Mouse (Mus musculus) erythroblast, embryonic 14.5 days (primary cell): ENCODE results near the gene Ramp2. TPM values are rescaled to one million over a fixed set of nuclear protein-coding genes. Genes with fewer than 3 reads are reported as not detected.
A peak's percentile ranks its signal among the peaks of the same experiment; 100 is the strongest.

ENCODE experiments used
- H3K27me3 ChIP-seq: 2 replicates; pipeline ENCODE4 v1.6.1; 2012; ENCODE audit warnings: inconsistent platforms; ENCODE audit not compliant: control insufficient read depth
- H3K36me3 ChIP-seq: 2 replicates; pipeline ENCODE4 v1.6.1; 2012; ENCODE audit warnings: mild to moderate bottlenecking, inconsistent platforms; ENCODE audit not compliant: control insufficient read depth
- H3K4me1 ChIP-seq: 2 replicates; pipeline ENCODE4 v1.6.1; 2012; ENCODE audit warnings: inconsistent platforms; ENCODE audit not compliant: control insufficient read depth
- H3K4me3 ChIP-seq: replicated peaks from 2 replicates; pipeline ENCODE3; 2012; ENCODE audit warnings: moderate library complexity, mild to moderate bottlenecking, inconsistent platforms
- H3K9me3 ChIP-seq: 2 replicates; pipeline ENCODE4 v1.6.1; 2012; ENCODE audit warnings: low read length, inconsistent platforms, mixed read lengths; ENCODE audit not compliant: control insufficient read depth
- GATA1 ChIP-seq: IDR thresholded peaks from 2 replicates; pipeline ENCODE4 v1.6.1; 2012; ENCODE audit warnings: low read length, inconsistent platforms, mixed read lengths
- TAL1 ChIP-seq: IDR thresholded peaks from 3 replicates; pipeline ENCODE4 v1.6.1; 2012; ENCODE audit warnings: low read length, inconsistent platforms, mixed read lengths
- polyA plus RNA-seq: library from polyadenylated mRNA; stranded (reverse); fragments of >175 nt; gene quantifications from 2 replicates; pipeline ENCODE4 v1.2.3, GENCODE M21; 2012

Ramp2 gene
- polyA plus RNA-seq, 1 experiment: 0.09 TPM

DNA sequence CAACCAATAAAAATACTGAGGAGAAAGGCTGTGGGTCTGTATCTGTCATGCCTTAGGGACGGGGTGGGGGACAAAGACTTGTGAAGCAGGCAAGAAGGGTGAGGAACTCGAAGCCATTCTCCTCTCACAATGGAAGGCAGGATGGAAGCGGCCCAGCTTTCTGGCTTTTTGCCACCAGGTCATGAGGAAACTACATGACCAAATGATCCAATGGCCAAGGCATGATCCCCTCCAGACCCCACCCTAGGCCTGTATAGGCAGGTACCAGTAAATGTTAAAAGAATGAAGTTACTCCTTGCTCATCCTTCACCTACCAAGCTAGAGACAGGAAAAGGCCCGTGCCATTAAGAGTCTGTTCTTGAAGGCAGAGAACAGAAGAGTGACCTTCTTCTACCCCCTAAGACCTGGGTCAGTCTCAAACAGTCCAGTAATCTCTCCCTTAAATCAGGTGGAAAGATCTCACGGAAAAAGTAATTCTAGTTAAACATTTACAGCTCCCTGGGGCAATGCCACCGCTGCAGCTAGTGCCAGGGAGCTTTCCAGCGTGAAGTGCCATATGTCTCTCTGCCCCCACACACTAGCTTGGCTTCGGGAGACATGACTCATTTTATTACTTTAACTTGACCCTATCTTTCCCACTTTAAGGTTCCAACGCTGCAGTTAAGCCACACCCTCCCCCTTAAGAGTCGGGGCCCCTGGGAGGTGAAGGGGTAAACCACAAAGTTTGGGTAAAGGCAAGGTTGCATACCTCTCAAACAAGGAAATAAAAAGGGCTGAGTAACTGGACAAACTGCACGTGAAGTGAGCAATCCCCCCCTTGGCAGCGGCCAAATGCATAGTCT, 31.8 kb downstream of the Ramp2 start:
- Histone ChIP-seq H3K27me3 (peaks cover 5% of the 10 kb centered on the region), H3K9me3 (no peaks in the 10 kb centered on the region), H3K4me1 (peaks cover 38% of the 10 kb centered on the region), H3K4me3 (peak overlapping the region; percentile 83), H3K36me3 (peaks cover 43% of the 10 kb centered on the region)
- TF ChIP-seq GATA1 (peak; percentile 46), TAL1 (no peak)

DNA sequence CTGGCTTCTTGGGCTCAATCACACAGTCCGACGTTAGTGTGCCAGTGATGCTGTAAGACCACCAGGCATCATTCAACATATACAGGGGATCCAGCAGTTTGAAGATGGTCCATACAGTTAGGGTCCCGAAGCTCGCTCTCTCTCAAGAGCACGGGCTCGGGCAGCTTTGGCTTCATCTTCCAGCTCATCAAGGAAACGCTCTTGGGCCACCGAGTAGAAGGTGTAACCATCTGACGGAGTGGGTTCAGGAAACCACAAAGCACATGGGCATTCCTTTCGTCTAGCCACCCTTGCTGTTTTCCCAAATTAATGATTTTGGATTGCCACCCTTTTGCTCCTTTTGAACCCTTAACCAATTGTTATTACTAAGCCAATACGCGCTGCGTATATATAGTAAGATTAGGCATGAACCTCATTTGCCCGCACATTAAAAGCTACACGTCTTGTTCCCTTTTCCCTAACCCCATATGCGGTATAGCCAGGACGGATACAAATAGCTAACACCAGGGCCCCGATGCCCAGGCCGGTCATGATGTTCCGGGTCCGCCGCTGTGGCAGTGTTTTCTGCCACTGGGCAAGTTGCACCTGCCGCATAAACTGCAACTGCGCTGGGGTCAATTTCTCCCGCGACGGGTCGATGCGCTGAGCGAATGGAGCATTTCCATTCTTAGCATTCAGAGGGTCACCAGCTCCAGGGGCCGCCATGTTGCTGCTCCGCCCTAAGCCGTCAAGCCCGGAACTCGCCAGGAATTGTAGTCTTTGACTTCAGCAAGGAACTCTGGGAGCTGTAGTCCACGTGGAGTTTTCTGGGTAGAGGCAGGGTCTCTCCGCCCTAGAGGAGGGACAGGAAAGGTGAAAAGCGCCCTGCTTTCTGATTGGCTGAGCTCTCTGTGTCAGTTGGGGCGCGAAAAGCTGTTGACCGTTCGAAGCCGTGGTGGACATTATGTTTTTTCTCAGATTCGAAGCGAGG, 32.7 kb downstream of the Ramp2 start, which contains the start of the genes Cntd1 and Coa3:
Cntd1 (plus strand) TSS at position 790 of the 970 bp plus-strand sequence.
Coa3 (minus strand) TSS at position 892 of the 970 bp plus-strand sequence.
- Histone ChIP-seq H3K4me1 (peaks cover 38% of the 10 kb centered on the region), H3K9me3 (no peaks in the 10 kb centered on the region), H3K36me3 (peaks cover 41% of the 10 kb centered on the region), H3K27me3 (peaks cover 5% of the 10 kb centered on the region), H3K4me3 (peak within 1 kb of the TSS; percentile 83)
- TF ChIP-seq TAL1: no peak
- no peak for TF ChIP-seq GATA1

DNA sequence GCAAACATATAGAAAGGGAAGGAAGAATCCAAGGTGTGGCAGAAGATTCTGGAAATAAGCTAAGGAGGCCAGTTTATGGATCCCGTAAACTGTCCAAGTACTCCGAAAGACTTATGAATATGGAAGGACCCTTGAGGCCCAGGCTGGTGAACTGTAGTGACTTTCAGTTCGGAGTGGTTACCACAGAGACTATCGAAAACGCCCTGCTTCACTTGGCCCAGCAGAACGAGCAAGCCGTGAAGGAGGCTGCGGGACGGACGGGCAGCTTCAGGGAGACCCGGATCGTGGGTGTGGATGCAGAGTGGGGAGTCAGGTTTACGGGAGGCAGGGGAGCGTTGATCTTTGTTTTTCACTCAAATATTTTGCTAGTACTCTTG, 33.4 kb downstream of the Ramp2 start:
- Histone ChIP-seq H3K36me3 (peaks cover 42% of the 10 kb centered on the region), H3K27me3 (peaks cover 5% of the 10 kb centered on the region), H3K4me3 (peak overlapping the region; percentile 83), H3K9me3 (no peaks in the 10 kb centered on the region), H3K4me1 (peaks cover 38% of the 10 kb centered on the region)
- TF ChIP-seq TAL1: no peak
- TF ChIP-seq GATA1: no peak

DNA sequence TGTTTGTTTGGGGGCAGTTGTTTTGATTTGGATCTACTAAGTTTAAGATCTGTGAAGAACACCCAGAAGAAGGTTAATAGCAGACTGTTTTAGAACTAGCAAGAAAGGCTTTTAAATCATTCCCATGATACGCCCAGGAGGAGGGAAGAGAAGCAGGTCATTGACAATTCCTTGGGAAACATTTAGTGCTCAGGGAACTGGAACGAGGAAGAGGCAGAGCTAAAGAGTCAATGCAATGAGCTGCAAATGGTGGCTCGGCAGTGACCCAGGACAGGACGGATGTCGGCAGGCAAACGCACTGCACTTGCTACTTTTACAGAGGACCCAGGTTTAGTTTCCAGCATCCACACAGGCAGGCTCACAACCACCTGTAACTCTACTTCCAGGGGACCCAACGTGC, 35.0 kb downstream of the Ramp2 start:
- Histone ChIP-seq H3K27me3 (peaks cover 5% of the 10 kb centered on the region), H3K9me3 (no peaks in the 10 kb centered on the region), H3K36me3 (peaks cover 48% of the 10 kb centered on the region), H3K4me1 (peaks cover 38% of the 10 kb centered on the region), H3K4me3 (no peak overlapping the region)
- no peak for TF ChIP-seq GATA1
- TF ChIP-seq TAL1: no peak

DNA sequence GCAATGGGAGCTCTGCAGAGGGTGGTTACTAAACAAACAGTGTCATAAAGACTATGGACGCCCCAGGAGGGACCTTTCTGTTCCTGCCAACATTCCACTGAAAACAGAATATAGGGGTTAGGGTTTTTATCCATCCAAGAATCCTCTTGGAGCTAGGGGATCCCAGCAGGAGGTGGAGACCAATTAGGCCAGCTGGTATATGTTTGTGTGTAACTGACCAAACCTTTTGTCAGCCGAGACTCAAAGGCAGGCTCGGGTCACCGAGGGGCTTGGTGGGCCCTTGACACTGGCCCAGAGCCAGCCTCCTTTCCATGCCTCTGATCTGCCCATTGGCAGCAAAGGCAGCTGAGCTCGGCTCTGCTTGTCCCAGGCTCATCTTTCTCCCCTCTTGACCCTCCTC, 37.1 kb downstream of the Ramp2 start:
- Histone ChIP-seq H3K9me3 (no peaks in the 10 kb centered on the region), H3K36me3 (peaks cover 48% of the 10 kb centered on the region), H3K4me1 (peaks cover 17% of the 10 kb centered on the region), H3K27me3 (peaks cover 5% of the 10 kb centered on the region), H3K4me3 (no peak overlapping the region)
- TF ChIP-seq TAL1 (no peak), GATA1 (no peak)

DNA sequence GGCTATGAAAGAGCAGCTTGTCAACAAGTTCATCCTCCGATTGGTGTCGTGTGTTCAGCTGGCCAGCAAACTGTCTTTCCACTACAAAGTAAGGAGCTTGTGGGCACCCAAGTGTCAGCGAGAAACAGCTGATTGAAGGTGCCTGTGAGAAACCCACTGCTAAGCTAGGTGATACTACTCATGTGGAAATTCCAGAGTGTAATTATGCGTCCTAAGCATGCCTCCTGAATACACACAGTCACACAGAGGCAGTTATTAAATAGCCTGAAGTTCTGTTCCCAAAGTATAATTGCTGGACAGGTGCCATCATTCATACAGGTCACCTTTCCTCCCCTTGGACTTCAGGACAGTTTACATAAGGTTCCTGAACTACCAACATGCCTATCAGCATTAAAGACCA, 38.0 kb downstream of the Ramp2 start:
- no peak for TF ChIP-seq TAL1
- no peak for TF ChIP-seq GATA1

DNA sequence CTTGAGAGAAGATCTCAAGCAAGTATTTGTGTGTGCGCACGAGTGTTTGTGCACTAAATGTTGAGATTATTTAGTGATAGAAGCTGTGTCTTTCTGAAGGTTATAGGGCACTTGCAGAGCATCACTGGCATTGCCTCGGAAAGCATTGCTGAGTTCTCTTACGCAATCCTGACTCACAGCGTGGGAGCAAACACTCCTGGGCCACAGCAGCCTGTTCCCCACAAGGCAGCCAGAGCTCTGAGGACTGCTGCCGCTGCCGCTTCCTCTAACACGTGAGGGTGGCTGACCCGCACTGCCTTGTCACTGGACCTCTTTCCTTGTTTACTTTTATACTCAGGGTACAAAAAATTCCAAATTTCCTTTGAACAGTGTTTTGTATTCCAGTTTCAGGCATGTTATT, 41.5 kb downstream of the Ramp2 start:
- Histone ChIP-seq H3K27me3 (no peaks in the 10 kb centered on the region), H3K36me3 (peaks cover 90% of the 10 kb centered on the region)
- no peak for TF ChIP-seq TAL1
- TF ChIP-seq GATA1: no peak

More for the DNA sequence above, 38.0 kb downstream of the Ramp2 start:
- H3K4me1 ChIP-seq: peaks cover 8% of the 10 kb centered on the region
- H3K9me3 ChIP-seq: no peaks in the 10 kb centered on the region
- peaks cover 5% of the 10 kb centered on the region for H3K27me3 ChIP-seq
- no peak overlapping the region for H3K4me3 ChIP-seq
- peaks cover 55% of the 10 kb centered on the region for H3K36me3 ChIP-seq

DNA sequence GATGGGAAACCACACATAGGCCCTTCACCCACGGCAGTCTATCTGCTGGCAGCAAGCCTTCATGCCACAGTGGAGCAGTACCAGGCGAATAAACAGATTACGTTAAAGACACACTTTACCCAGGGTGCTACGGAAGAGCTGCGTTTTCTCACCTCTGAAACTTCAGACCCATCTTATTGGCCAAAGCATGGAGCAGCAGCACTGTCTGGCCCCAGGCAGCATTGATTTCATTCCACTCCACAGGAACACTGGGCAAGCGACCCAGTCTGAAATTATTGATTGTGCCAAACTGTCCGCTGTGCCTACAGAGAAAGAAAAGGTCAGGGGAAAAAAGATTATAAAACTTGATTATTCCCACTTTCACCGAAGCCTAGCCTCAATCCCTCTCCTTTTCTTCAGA, 45.4 kb downstream of the Ramp2 start:
- TF ChIP-seq TAL1 (no peak), GATA1 (no peak)
- H3K36me3 ChIP-seq: peaks cover 100% of the 10 kb centered on the region
- no peak overlapping the region for H3K4me3 ChIP-seq

More for the DNA sequence above, 41.5 kb downstream of the Ramp2 start:
- Histone ChIP-seq H3K9me3 (no peaks in the 10 kb centered on the region), H3K4me3 (no peak overlapping the region), H3K4me1 (no peaks in the 10 kb centered on the region; the same call in 1 of the 2 replicates)

More for the DNA sequence above, 45.4 kb downstream of the Ramp2 start:
- Histone ChIP-seq H3K4me1 (no peaks in the 10 kb centered on the region; the same call in 1 of the 2 replicates), H3K27me3 (no peaks in the 10 kb centered on the region), H3K9me3 (no peaks in the 10 kb centered on the region)
